Mouse (Mus musculus) forebrain, embryonic 12.5 days (tissue): ENCODE measurements at regions not wholly inside any gene's neighbourhood (a gene's known extent, or its start where the extent isn't known, plus 50 kb on each side); places are given as distances from the start of the nearest gene placed in this dataset.
"Not testable (repeated sequence)": the region's sequence is repeated elsewhere in the genome, so short reads cannot be mapped to it uniquely, and the experiment has no call there.

ENCODE experiments used
- ATAC-seq: fragments of 200-750 bp; cut with Nextera tagmentation; 2 replicates; pipeline ENCODE4 v1.8.0; 2017; ENCODE audit warnings: moderate TSS enrichment; ENCODE audit not compliant: low FRiP score
- H3K27ac ChIP-seq: fragments of 300-500 bp; sonication (generic); 2 replicates; pipeline ENCODE4 v1.5.1; 2016; ENCODE audit warnings: mild to moderate bottlenecking
- H3K27me3 ChIP-seq: fragments of 300-500 bp; sonication (generic); 2 replicates; pipeline ENCODE4 v1.6.1; 2016; ENCODE audit warnings: mild to moderate bottlenecking
- H3K36me3 ChIP-seq: fragments of 300-500 bp; sonication (generic); replicated peaks from 2 replicates; pipeline ENCODE4 v1.6.1; 2016; ENCODE audit warnings: mild to moderate bottlenecking
- H3K4me1 ChIP-seq: fragments of 300-500 bp; sonication (generic); 2 replicates; pipeline ENCODE4 v1.6.1; 2016
- H3K4me2 ChIP-seq: fragments of 300-500 bp; sonication (generic); 2 replicates; pipeline ENCODE4 v1.6.1; 2016; ENCODE audit warnings: mild to moderate bottlenecking, moderate library complexity
- H3K4me3 ChIP-seq: fragments of 300-500 bp; sonication (generic); replicated peaks from 2 replicates; pipeline ENCODE4 v1.5.1; 2016; ENCODE audit warnings: mild to moderate bottlenecking
- H3K9ac ChIP-seq: fragments of 300-500 bp; sonication (generic); 2 replicates; pipeline ENCODE4 v1.6.1; 2016; ENCODE audit warnings: mild to moderate bottlenecking
- H3K9me3 ChIP-seq: fragments of 300-500 bp; sonication (generic); 2 replicates; pipeline ENCODE4 v1.6.1; 2016
- WGBS: fragments of 180-500 bp; shearing (Covaris S2); methylation state at CpG from one replicate; pipeline ENCODE4 v1.1.7; 2016; 5-methylcytosine and 5-hydroxymethylcytosine counted together

- WGBS: 57% methylated on average over 16 of the region's 42 CpGs
- not testable (repeated sequence) for H3K36me3 ChIP-seq, H3K9ac ChIP-seq, H3K9me3 ChIP-seq, H3K27me3 ChIP-seq, H3K27ac ChIP-seq, H3K4me3 ChIP-seq
- Histone ChIP-seq H3K4me1 (peaks cover 13% of the 10 kb centered on the region), H3K4me2 (peak overlapping the region; percentile 41)
- peak; percentile 53; the same call in 1 of the 2 replicates for ATAC-seq
Measured at GRCm38 (mm10) chr5:133842059-133842706, 257.3 kb upstream of the Castor2 start.

GRCm38 (mm10) chr5:133838286-133838685 lies 261.2 kb upstream of the Castor2 start:
- Histone ChIP-seq H3K4me3 (no peak overlapping the region), H3K9ac (no peak overlapping the region), H3K27ac (no peak overlapping the region), H3K27me3 (no peaks in the 10 kb centered on the region), H3K4me2 (no peak overlapping the region), H3K9me3 (no peaks in the 10 kb centered on the region), H3K4me1 (no peaks in the 10 kb centered on the region), H3K36me3 (no peaks in the 10 kb centered on the region)
- ATAC-seq: no peak
- 84% methylated on average over 5 of the region's 5 CpGs for WGBS

- H3K9me3 ChIP-seq: no peaks in the 10 kb centered on the region
- H3K4me2 ChIP-seq: no peak overlapping the region
- no peak overlapping the region for H3K27ac ChIP-seq
- no peaks in the 10 kb centered on the region for H3K4me1 ChIP-seq
- no peak overlapping the region for H3K9ac ChIP-seq
- no peak overlapping the region for H3K4me3 ChIP-seq
- no peaks in the 10 kb centered on the region for H3K36me3 ChIP-seq
- WGBS: 95% methylated on average over 7 of the region's 7 CpGs
- no peaks in the 10 kb centered on the region for H3K27me3 ChIP-seq
- ATAC-seq: no peak
Measured at GRCm38 (mm10) chr5:133833217-133833616, 266.3 kb upstream of the Castor2 start.

GRCm38 (mm10) chr5:133828226-133828625 lies 271.3 kb upstream of the Castor2 start:
- H3K9ac ChIP-seq: no peak overlapping the region
- H3K9me3 ChIP-seq: no peaks in the 10 kb centered on the region
- no peaks in the 10 kb centered on the region for H3K36me3 ChIP-seq
- WGBS: 84% methylated on average over 13 of the region's 13 CpGs
- H3K4me2 ChIP-seq: no peak overlapping the region
- H3K4me1 ChIP-seq: peaks cover 7% of the 10 kb centered on the region
- H3K4me3 ChIP-seq: no peak overlapping the region
- no peaks in the 10 kb centered on the region; the same call in 1 of the 2 replicates for H3K27me3 ChIP-seq
- H3K27ac ChIP-seq: no peak overlapping the region
- no peak for ATAC-seq

- Histone ChIP-seq H3K9ac (no peak overlapping the region), H3K4me2 (no peak overlapping the region), H3K27ac (peak overlapping the region; percentile 91), H3K4me1 (peaks cover 25% of the 10 kb centered on the region), H3K36me3 (no peaks in the 10 kb centered on the region), H3K4me3 (no peak overlapping the region), H3K27me3 (no peaks in the 10 kb centered on the region; the same call in 1 of the 2 replicates), H3K9me3 (0 out of 2 replicates have a peak, but pooled peaks cover 5% of the 10 kb centered on the region)
- 36% methylated on average over 3 of the region's 3 CpGs for WGBS
- no peak for ATAC-seq
Measured at GRCm38 (mm10) chr5:133823871-133824270, 275.6 kb upstream of the Castor2 start.

GRCm38 (mm10) chr5:133821273-133821672 lies 278.2 kb upstream of the Castor2 start:
- H3K4me1 ChIP-seq: peaks cover 25% of the 10 kb centered on the region
- H3K27ac ChIP-seq: peak overlapping the region; percentile 91
- 0 out of 2 replicates have a peak, but pooled peaks cover 5% of the 10 kb centered on the region for H3K9me3 ChIP-seq
- no peaks in the 10 kb centered on the region for H3K27me3 ChIP-seq
- no peak overlapping the region for H3K4me2 ChIP-seq
- no peak overlapping the region for H3K9ac ChIP-seq
- H3K36me3 ChIP-seq: no peaks in the 10 kb centered on the region
- H3K4me3 ChIP-seq: no peak overlapping the region
- 8% methylated on average over 3 of the region's 3 CpGs for WGBS
- ATAC-seq: peak; percentile 88

GRCm38 (mm10) chr5:133815462-133815861 lies 284.0 kb upstream of the Castor2 start:
- no peak overlapping the region for H3K4me3 ChIP-seq
- H3K4me1 ChIP-seq: peaks cover 11% of the 10 kb centered on the region
- no peaks in the 10 kb centered on the region for H3K36me3 ChIP-seq
- H3K27me3 ChIP-seq: peaks cover 2% of the 10 kb centered on the region; the same call in 1 of the 2 replicates
- no peak overlapping the region for H3K9ac ChIP-seq
- WGBS: 84% methylated on average over 5 of the region's 5 CpGs
- no peak overlapping the region for H3K27ac ChIP-seq
- no peak for ATAC-seq
- H3K9me3 ChIP-seq: 0 out of 2 replicates have a peak, but pooled peaks cover 5% of the 10 kb centered on the region
- H3K4me2 ChIP-seq: no peak overlapping the region

GRCm38 (mm10) chr5:133814436-133814835 lies 285.1 kb upstream of the Castor2 start:
- H3K27ac ChIP-seq: peak overlapping the region; percentile 43; the same call in 1 of the 2 replicates
- peaks cover 2% of the 10 kb centered on the region; the same call in 1 of the 2 replicates for H3K27me3 ChIP-seq
- H3K4me2 ChIP-seq: no peak overlapping the region
- no peak overlapping the region for H3K9ac ChIP-seq
- H3K9me3 ChIP-seq: 0 out of 2 replicates have a peak, but pooled peaks cover 2% of the 10 kb centered on the region
- WGBS: 41% methylated on average over 6 of the region's 6 CpGs
- H3K36me3 ChIP-seq: no peaks in the 10 kb centered on the region
- ATAC-seq: peak; percentile 63; the same call in 1 of the 2 replicates
- H3K4me1 ChIP-seq: peaks cover 11% of the 10 kb centered on the region
- no peak overlapping the region for H3K4me3 ChIP-seq

- no peaks in the 10 kb centered on the region for H3K9me3 ChIP-seq
- H3K9ac ChIP-seq: no peak overlapping the region
- 70% methylated on average over 6 of the region's 6 CpGs for WGBS
- peaks cover 14% of the 10 kb centered on the region for H3K4me1 ChIP-seq
- no peak overlapping the region for H3K27ac ChIP-seq
- no peak overlapping the region for H3K4me2 ChIP-seq
- H3K27me3 ChIP-seq: peaks cover 2% of the 10 kb centered on the region; the same call in 1 of the 2 replicates
- ATAC-seq: no peak
- no peaks in the 10 kb centered on the region for H3K36me3 ChIP-seq
- H3K4me3 ChIP-seq: no peak overlapping the region
Measured at GRCm38 (mm10) chr5:133812216-133812615, 287.3 kb upstream of the Castor2 start.

GRCm38 (mm10) chr5:133806891-133807290 lies 292.6 kb upstream of the Castor2 start:
- ATAC-seq: peak; percentile 27; the same call in 1 of the 2 replicates
- Histone ChIP-seq H3K9ac (no peak overlapping the region), H3K27ac (peak overlapping the region; percentile 69)

GRCm38 (mm10) chr5:133802001-133802400 lies 297.5 kb upstream of the Castor2 start:
- ATAC-seq: no peak
- Histone ChIP-seq H3K9me3 (no peaks in the 10 kb centered on the region), H3K36me3 (no peaks in the 10 kb centered on the region), H3K27me3 (no peaks in the 10 kb centered on the region), H3K9ac (no peak overlapping the region), H3K4me3 (no peak overlapping the region), H3K27ac (no peak overlapping the region), H3K4me2 (no peak overlapping the region), H3K4me1 (peaks cover 7% of the 10 kb centered on the region; the same call in 1 of the 2 replicates)
- 78% methylated on average over 3 of the region's 3 CpGs for WGBS

More at GRCm38 (mm10) chr5:133806891-133807290, 292.6 kb upstream of the Castor2 start:
- Histone ChIP-seq H3K4me1 (peaks cover 12% of the 10 kb centered on the region; the same call in 1 of the 2 replicates), H3K9me3 (no peaks in the 10 kb centered on the region), H3K4me2 (no peak overlapping the region), H3K4me3 (no peak overlapping the region), H3K27me3 (peaks cover 2% of the 10 kb centered on the region; the same call in 1 of the 2 replicates), H3K36me3 (no peaks in the 10 kb centered on the region)
- WGBS: 34% methylated on average over 7 of the region's 7 CpGs

GRCm38 (mm10) chr5:133795638-133796037 lies 303.9 kb upstream of the Castor2 start:
- H3K9ac ChIP-seq: no peak overlapping the region
- no peak for ATAC-seq
- whole genome bisulfite sequencing: 37% methylated on average over 3 of the region's 3 CpGs
- no peaks in the 10 kb centered on the region for H3K9me3 ChIP-seq
- no peaks in the 10 kb centered on the region for H3K4me1 ChIP-seq
- H3K4me3 ChIP-seq: no peak overlapping the region
- H3K27ac ChIP-seq: no peak overlapping the region
- H3K4me2 ChIP-seq: no peak overlapping the region
- no peaks in the 10 kb centered on the region for H3K36me3 ChIP-seq
- H3K27me3 ChIP-seq: peaks cover 3% of the 10 kb centered on the region; the same call in 1 of the 2 replicates

- WGBS: 62% methylated on average over 6 of the region's 6 CpGs
- H3K27ac ChIP-seq: no peak overlapping the region
- peaks cover 3% of the 10 kb centered on the region; the same call in 1 of the 2 replicates for H3K27me3 ChIP-seq
- H3K4me2 ChIP-seq: no peak overlapping the region
- no peak overlapping the region for H3K4me3 ChIP-seq
- H3K9ac ChIP-seq: no peak overlapping the region
- no peaks in the 10 kb centered on the region for H3K36me3 ChIP-seq
- ATAC-seq: no peak
- H3K4me1 ChIP-seq: no peaks in the 10 kb centered on the region
- H3K9me3 ChIP-seq: no peaks in the 10 kb centered on the region
Measured at GRCm38 (mm10) chr5:133790726-133791125, 308.8 kb upstream of the Castor2 start.
